Mouse (Mus musculus): Measurements from ENCODE around the gene Padi2. TPM values are rescaled to one million over a fixed set of nuclear protein-coding genes. Genes with fewer than 3 reads are reported as not detected.
A peak's percentile ranks its signal among the peaks of the same experiment; 100 is the strongest.

Padi2 gene
- 2.4 and 2.8 TPM in 2 replicates for polyA plus RNA-seq (2014; fragmentation: Nextera tagmentation; extraction: Ambion mirVana)

DNA sequence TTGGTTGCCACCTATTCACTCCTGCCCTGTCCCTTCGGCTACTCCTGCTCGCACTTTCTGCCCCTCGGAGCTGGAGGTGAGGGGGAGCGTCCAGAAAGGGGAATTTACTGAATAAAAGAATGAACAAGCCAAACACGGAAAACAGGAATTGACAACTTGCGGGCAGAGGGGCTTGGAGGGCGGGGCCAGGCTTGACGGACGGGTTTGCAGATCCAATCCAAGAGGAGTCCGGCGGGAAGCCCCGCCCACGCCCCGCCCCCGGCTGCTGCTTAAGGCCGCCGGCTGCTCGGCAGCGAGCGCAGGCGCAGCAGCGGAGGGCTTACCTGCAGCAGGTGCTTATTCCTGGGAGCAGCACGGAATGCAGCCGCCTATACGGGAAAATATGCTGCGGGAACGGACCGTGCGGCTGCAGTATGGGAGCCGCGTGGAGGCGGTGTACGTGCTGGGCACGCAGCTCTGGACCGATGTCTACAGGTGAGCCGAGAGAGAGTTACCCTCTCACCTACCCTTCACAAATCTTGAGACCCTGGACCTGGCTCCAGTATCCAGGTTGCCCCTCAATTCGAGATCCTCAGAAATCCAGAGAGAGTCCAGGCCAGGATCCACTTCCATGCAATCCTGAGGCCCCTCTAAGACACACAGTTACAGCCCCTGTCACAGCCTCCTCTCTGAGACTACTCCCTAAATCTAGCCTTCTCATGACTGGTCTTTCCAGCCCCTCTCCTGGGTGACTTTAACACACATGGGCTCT, at the start of gene Padi2:
Gene Padi2, plus strand, starts transcription at position 269 of the 751 bp plus-strand sequence.
- no peak within 1 kb of the TSS for H3K27ac ChIP-seq (ENCODE audit: low read depth, low read length)
- peak within 1 kb of the TSS; percentile 65 for H3K4me2 ChIP-seq
- no peaks in the 10 kb centered on the region for H3K36me3 ChIP-seq (ENCODE audit: control insufficient read depth, insufficient read depth, low read length)
- 2% methylated on average over 37 of the region's 37 CpGs for WGBS
- peak within 1 kb of the TSS; percentile 40 for H3K4me3 ChIP-seq (ENCODE audit: low read depth, low read length)
- H3K27me3 ChIP-seq (replicated peaks; ENCODE audit: control insufficient read depth, insufficient read depth, low read length): peaks cover 29% of the 10 kb centered on the region
- peak; percentile 77 for ATAC-seq (replicated peaks; ENCODE audit: low FRiP score)
- DNase-seq (ENCODE audit: low spot score): peak; percentile 87
- peak within 1 kb of the TSS; percentile 41 for H3K9ac ChIP-seq (ENCODE audit: low read depth, low read length)
- H3K9me3 ChIP-seq (ENCODE audit: control insufficient read depth, low read length): no peaks in the 10 kb centered on the region
- 0 out of 2 replicates have a peak, but pooled peaks cover 7% of the 10 kb centered on the region for H3K4me1 ChIP-seq (replicated peaks; ENCODE audit: control insufficient read depth, insufficient read depth, low read length)

DNA sequence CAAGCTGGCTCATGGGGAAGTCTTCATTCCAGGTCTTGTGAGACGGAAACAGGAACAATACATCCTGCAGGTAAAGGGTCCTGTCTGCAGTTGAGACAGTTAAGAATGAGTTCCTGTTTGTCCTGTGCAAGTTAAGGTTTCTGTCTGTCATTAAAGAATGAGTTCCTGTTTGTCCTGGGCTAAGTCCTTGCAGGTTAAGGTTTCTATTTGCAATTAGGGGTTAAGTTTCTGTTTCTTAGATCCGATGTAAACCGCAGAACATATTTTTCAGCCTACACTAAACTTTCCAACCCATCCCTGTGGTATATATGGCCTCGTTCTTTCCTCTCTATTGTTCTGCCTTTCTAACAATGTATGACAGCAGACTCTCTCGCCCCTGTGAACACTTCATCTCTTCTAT, 49.1 kb upstream of the Padi2 start:
- Histone ChIP-seq H3K4me1 (replicated peaks; ENCODE audit: control insufficient read depth, insufficient read depth, low read length) (peaks cover 38% of the 10 kb centered on the region), H3K27ac (ENCODE audit: low read depth, low read length) (no peak overlapping the region)

DNA sequence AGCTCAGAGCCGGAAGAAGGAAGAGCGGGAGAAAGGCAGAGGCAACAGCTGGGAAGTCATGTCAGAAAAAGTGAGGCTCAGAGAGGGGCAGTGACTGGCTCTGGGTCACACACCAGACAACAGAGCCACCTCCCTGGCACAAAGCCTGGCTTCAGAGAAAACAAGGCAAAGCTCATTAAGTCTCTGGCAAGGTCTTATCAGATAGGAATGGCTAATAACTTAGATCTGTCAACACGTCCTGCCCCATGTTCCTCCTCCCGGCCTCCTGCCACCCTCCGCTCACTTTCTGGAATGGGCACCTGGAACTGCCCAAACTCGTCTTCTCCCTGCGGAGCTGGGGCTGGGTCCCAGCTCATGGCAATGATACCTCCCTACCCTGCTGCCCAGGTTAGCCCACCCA, 48.3 kb upstream of the Padi2 start:
- no peaks in the 10 kb centered on the region for H3K9me3 ChIP-seq (ENCODE audit: control insufficient read depth, low read length)
- no peak overlapping the region for H3K4me2 ChIP-seq
- no peak overlapping the region for H3K27ac ChIP-seq (ENCODE audit: low read depth, low read length)
- H3K4me1 ChIP-seq (replicated peaks; ENCODE audit: control insufficient read depth, insufficient read depth, low read length): peaks cover 38% of the 10 kb centered on the region
- no peak for DNase-seq (ENCODE audit: low spot score)
- H3K27me3 ChIP-seq (replicated peaks; ENCODE audit: control insufficient read depth, insufficient read depth, low read length): no peaks in the 10 kb centered on the region
- no peak overlapping the region for H3K4me3 ChIP-seq (ENCODE audit: low read depth, low read length)
- ATAC-seq (replicated peaks; ENCODE audit: low FRiP score): no peak
- no peaks in the 10 kb centered on the region for H3K36me3 ChIP-seq (ENCODE audit: control insufficient read depth, insufficient read depth, low read length)
- no peak overlapping the region for H3K9ac ChIP-seq (ENCODE audit: low read depth, low read length)
- WGBS: 78% methylated on average over 7 of the region's 7 CpGs

More for the DNA sequence above, 49.1 kb upstream of the Padi2 start:
- WGBS: 81% methylated on average over 5 of the region's 5 CpGs
- Histone ChIP-seq H3K9ac (ENCODE audit: low read depth, low read length) (no peak overlapping the region), H3K36me3 (ENCODE audit: control insufficient read depth, insufficient read depth, low read length) (no peaks in the 10 kb centered on the region), H3K4me2 (no peak overlapping the region), H3K4me3 (ENCODE audit: low read depth, low read length) (no peak overlapping the region), H3K27me3 (replicated peaks; ENCODE audit: control insufficient read depth, insufficient read depth, low read length) (no peaks in the 10 kb centered on the region), H3K9me3 (ENCODE audit: control insufficient read depth, low read length) (no peaks in the 10 kb centered on the region)
- DNase-seq (ENCODE audit: low spot score) (no peak), ATAC-seq (replicated peaks; ENCODE audit: low FRiP score) (no peak)

DNA sequence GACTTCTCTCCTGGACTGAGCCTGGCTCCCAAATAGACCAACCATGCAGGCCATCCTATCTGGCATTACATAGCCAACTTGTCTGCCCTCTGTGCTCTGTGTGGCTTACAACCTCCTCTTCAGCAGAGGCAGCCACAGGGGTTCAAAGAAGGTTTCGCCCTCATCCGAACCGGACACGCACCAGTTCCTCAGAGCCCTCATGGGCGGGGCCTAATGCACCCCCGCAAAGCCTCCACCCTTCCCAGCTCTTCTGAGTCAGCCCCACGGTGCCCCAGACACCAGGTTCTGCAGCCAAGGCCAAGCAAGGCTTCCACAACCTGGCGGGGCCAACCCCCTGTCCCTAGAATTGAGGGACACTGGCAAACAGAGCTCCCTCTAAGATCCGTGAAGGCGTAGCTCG, 46.9 kb upstream of the Padi2 start:
- no peak for ATAC-seq (replicated peaks; ENCODE audit: low FRiP score)
- WGBS: 75% methylated on average over 11 of the region's 11 CpGs
- Histone ChIP-seq H3K27me3 (replicated peaks; ENCODE audit: control insufficient read depth, insufficient read depth, low read length) (no peaks in the 10 kb centered on the region), H3K27ac (ENCODE audit: low read depth, low read length) (peak overlapping the region; percentile 34; the same call in 1 of the 2 replicates), H3K4me2 (no peak overlapping the region), H3K36me3 (ENCODE audit: control insufficient read depth, insufficient read depth, low read length) (no peaks in the 10 kb centered on the region), H3K9ac (ENCODE audit: low read depth, low read length) (0 out of 2 replicates have a peak overlapping the region, but pooled peaks have one; percentile 17), H3K4me1 (replicated peaks; ENCODE audit: control insufficient read depth, insufficient read depth, low read length) (peaks cover 27% of the 10 kb centered on the region), H3K4me3 (ENCODE audit: low read depth, low read length) (no peak overlapping the region), H3K9me3 (ENCODE audit: control insufficient read depth, low read length) (no peaks in the 10 kb centered on the region)
- DNase-seq (ENCODE audit: low spot score): no peak

DNA sequence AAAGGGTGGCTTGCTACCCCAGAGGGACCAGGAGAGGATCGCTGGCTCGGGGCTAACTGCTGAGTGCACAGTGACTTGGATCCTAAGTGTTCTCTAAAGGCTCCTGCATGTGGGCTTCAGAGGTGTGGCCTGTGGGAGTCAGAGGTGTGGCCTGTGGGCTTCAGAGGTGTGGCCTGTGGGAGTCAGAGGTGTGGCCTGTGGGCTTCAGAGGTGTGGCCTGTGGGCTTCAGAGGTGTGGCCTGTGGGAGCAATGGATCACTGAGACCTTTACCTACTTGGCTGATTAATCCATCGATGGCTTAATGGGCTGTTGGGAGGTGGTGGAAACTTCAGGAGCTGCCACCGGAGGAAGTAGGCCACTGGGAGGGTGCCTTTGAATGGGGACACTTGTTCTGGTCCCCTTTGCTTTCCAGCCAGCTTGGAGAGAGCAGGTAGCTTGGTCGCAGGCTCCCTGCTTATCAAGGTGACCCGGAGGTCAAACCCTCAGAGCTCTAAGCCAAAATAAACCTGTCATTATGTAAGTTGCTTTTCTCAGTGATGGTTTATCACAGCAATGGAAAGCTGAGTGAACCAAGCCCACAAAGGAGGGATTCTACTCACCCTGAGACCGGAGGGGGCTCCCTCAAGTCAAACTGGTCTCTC, 45.9 kb upstream of the Padi2 start:
- WGBS: 33% methylated on average over 7 of the region's 7 CpGs
- Histone ChIP-seq H3K4me1 (replicated peaks; ENCODE audit: control insufficient read depth, insufficient read depth, low read length) (peaks cover 20% of the 10 kb centered on the region), H3K27ac (ENCODE audit: low read depth, low read length) (peak overlapping the region; percentile 88), H3K9me3 (ENCODE audit: control insufficient read depth, low read length) (no peaks in the 10 kb centered on the region), H3K4me3 (ENCODE audit: low read depth, low read length) (peak overlapping the region; percentile 14; the same call in 1 of the 2 replicates), H3K27me3 (replicated peaks; ENCODE audit: control insufficient read depth, insufficient read depth, low read length) (no peaks in the 10 kb centered on the region; the same call in 1 of the 2 replicates), H3K4me2 (peak overlapping the region; percentile 59), H3K36me3 (ENCODE audit: control insufficient read depth, insufficient read depth, low read length) (no peaks in the 10 kb centered on the region), H3K9ac (ENCODE audit: low read depth, low read length) (no peak overlapping the region; the same call in 1 of the 2 replicates)
- ATAC-seq (replicated peaks; ENCODE audit: low FRiP score) (peak; percentile 77), DNase-seq (ENCODE audit: low spot score) (no peak)

DNA sequence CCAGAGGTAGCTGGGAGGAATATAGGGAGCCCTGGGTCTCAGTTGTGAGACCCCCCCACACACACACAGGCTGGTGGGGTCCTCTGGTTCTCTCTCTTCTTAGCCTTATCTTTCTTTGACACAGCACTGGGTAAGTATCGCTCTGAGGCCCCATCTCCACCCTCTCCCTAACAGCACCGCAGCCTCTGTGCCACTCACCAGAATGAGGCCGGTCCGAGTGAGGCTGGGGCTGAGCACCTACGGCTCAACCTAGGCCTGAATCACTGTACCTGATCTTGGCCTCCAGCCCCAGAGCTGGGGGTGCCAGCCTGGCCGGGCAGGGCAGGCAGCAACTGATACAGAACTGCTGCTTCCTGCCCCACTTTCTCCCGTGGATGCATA, 45.4 kb upstream of the Padi2 start:
- no peaks in the 10 kb centered on the region for H3K9me3 ChIP-seq (ENCODE audit: control insufficient read depth, low read length)
- H3K27me3 ChIP-seq (replicated peaks; ENCODE audit: control insufficient read depth, insufficient read depth, low read length): no peaks in the 10 kb centered on the region; the same call in 1 of the 2 replicates
- 52% methylated on average over 7 of the region's 7 CpGs for WGBS
- H3K9ac ChIP-seq (ENCODE audit: low read depth, low read length): peak overlapping the region; percentile 53; the same call in 1 of the 2 replicates
- H3K36me3 ChIP-seq (ENCODE audit: control insufficient read depth, insufficient read depth, low read length): no peaks in the 10 kb centered on the region
- DNase-seq (ENCODE audit: low spot score): peak; percentile 46
- peak overlapping the region; percentile 88 for H3K27ac ChIP-seq (ENCODE audit: low read depth, low read length)
- peak overlapping the region; percentile 14; the same call in 1 of the 2 replicates for H3K4me3 ChIP-seq (ENCODE audit: low read depth, low read length)
- peak; percentile 91 for ATAC-seq (replicated peaks; ENCODE audit: low FRiP score)
- H3K4me2 ChIP-seq: peak overlapping the region; percentile 59
- H3K4me1 ChIP-seq (replicated peaks; ENCODE audit: control insufficient read depth, insufficient read depth, low read length): peaks cover 20% of the 10 kb centered on the region

DNA sequence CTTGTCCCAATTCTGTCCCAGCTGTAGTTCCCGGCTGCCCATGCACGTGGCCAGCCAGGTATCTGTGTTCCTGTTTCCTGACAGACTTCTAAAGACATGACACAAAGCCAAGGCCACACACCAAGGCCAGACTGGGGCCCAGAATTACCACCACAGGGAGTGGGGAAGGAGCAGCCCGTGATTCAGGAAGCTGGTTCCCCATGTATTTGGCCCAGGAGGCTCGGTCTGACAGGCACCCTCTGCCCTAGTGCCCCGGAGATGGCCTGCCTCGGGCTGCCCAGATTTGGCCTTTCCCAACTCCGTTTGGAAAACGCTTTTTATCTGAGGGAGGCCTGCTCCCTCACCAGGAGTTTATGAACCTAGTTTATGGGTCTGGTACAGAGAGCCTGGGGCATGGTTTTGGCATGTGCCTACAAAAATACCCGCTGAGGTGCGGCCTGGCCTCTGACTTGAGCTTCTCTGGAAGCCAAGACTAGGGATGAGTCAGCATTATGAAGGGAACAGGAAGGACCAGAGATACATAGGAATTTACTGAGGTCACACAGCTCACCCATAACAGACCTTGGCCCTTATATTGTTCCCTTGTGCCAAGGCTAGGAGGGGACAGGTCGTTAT, 44.0 kb upstream of the Padi2 start:
- H3K9me3 ChIP-seq (ENCODE audit: control insufficient read depth, low read length): no peaks in the 10 kb centered on the region
- no peak for ATAC-seq (replicated peaks; ENCODE audit: low FRiP score)

DNA sequence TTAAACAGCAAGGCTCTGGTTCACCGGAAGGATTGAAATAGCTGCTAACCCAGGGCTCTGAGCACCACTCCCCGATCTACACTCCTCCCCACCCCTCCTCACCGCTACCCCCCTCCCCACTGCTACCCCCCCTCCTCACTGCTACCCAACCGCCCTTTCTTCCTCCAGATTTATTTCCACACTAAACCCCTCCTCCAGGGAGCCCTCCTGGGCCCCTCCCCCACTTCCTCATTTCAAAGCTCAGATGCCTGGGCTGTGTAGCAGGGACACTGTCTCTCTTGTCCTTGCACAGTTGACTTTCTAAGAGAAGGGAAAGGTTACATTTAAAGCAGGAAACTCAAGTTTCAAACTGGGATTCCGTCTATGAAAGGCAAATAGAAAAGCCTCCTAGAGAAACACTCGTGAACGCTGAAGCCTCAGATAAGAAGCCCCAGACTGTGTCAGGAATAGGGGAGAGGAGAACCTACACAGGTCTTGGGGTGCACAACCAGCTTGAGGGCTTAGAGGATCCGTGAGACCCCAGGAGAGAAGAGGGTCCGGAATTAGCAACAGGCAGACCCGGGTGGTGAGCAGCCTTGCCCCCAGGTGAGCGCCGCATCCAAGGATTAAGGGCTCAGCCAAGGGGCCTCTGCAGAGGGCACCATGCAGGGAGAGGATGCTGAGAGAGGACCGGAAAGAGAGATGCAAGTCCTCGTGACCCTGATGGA, 37.5 kb upstream of the Padi2 start:
- H3K4me1 ChIP-seq (replicated peaks; ENCODE audit: control insufficient read depth, insufficient read depth, low read length): peaks cover 8% of the 10 kb centered on the region; the same call in 1 of the 2 replicates
- WGBS: 4% methylated on average over 14 of the region's 14 CpGs
- no peaks in the 10 kb centered on the region for H3K36me3 ChIP-seq (ENCODE audit: control insufficient read depth, insufficient read depth, low read length)
- H3K9me3 ChIP-seq (ENCODE audit: control insufficient read depth, low read length): no peaks in the 10 kb centered on the region
- no peak overlapping the region for H3K4me3 ChIP-seq (ENCODE audit: low read depth, low read length)
- H3K27ac ChIP-seq (ENCODE audit: low read depth, low read length): no peak overlapping the region
- DNase-seq (ENCODE audit: low spot score) (no peak), ATAC-seq (replicated peaks; ENCODE audit: low FRiP score) (no peak)
- H3K27me3 ChIP-seq (replicated peaks; ENCODE audit: control insufficient read depth, insufficient read depth, low read length): peaks cover 8% of the 10 kb centered on the region
- no peak overlapping the region; the same call in 1 of the 2 replicates for H3K4me2 ChIP-seq
- no peak overlapping the region for H3K9ac ChIP-seq (ENCODE audit: low read depth, low read length)

More for the DNA sequence above, 44.0 kb upstream of the Padi2 start:
- Histone ChIP-seq H3K36me3 (ENCODE audit: control insufficient read depth, insufficient read depth, low read length) (no peaks in the 10 kb centered on the region), H3K27ac (ENCODE audit: low read depth, low read length) (no peak overlapping the region), H3K4me3 (ENCODE audit: low read depth, low read length) (no peak overlapping the region), H3K4me2 (no peak overlapping the region), H3K9ac (ENCODE audit: low read depth, low read length) (no peak overlapping the region), H3K27me3 (replicated peaks; ENCODE audit: control insufficient read depth, insufficient read depth, low read length) (no peaks in the 10 kb centered on the region; the same call in 1 of the 2 replicates), H3K4me1 (replicated peaks; ENCODE audit: control insufficient read depth, insufficient read depth, low read length) (peaks cover 20% of the 10 kb centered on the region)
- 80% methylated on average over 11 of the region's 11 CpGs for WGBS
- no peak for DNase-seq (ENCODE audit: low spot score)
